Mouse (Mus musculus) ES-E14 (cell line): ENCODE data around the gene Nefh.

Source experiments
- CHD2 ChIP-seq: IDR thresholded peaks from 2 replicates; pipeline ENCODE4 v1.6.1; 2014; ENCODE audit warnings: mild to moderate bottlenecking, low read depth, low read length, inconsistent platforms
- MAFK ChIP-seq: IDR thresholded peaks from 2 replicates; pipeline ENCODE4 v1.6.1; 2014; ENCODE audit warnings: mild to moderate bottlenecking, low read depth, low read length, inconsistent platforms; ENCODE audit not compliant: insufficient read depth
- ZC3H11A ChIP-seq: IDR thresholded peaks from 2 replicates; pipeline ENCODE4 v1.6.1; 2012; ENCODE audit warnings: low read depth, mild to moderate bottlenecking, inconsistent platforms, low read length, borderline replicate concordance

DNA sequence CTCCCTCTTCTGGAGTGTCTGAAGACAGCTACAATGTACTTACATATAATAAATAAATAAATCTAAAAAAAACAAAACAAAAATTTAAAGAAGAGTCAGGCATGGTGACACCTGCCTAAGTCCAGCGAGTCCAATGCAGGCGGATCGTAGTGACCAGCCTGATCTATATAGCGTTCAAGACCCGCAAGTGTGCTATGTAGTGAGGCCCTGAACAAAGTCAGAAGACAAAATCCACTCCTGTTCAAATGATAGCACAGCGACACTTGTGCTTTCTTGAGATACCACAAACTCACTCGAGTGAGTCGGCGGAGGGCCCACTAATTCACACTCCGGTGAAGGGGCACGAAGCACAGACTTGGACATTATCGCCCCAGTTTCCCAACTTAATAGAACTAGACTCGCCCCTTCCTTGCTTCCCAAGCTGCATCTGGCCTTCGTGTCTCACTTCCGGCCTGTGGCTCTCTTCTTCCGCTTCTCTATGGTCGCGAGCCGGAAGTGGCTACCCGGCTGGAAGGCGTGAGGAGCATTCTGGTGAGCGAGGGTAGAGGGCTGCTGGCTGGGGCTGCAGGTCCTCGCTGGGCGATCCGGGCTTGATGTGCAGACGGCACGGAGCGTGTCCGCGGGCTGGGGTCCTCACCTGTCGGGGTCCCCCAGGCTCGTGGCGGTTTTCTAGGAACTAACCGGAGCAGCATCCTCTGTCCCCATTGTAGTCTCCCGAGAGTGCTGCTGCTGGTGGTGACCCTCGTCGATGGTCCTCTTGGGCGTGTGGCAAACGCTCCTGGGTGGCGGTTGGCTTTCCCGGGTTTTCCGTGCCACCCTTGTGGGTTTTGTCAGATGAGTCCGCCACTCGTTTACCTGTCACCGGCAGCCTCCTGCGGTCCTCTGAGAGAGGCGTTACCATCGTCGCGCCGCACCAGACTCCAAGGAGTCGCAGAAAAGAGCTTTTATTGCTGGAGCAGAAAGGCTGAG is 52.7 kb downstream of the Nefh start, which contains the start of gene Thoc5:
- TF ChIP-seq CHD2 (no peak), MAFK (no peak), ZC3H11A (no peak)
